Mouse (Mus musculus): ENCODE measurements around the gene Ccnc.

GRCm38 (mm10) chr4:21680971-21681370 lies 46.5 kb upstream of the Ccnc start:
- TF ChIP-seq CTCF (IDR thresholded peaks at IDR 0.05; ENCODE audit: borderline replicate concordance, insufficient read depth, low read depth, low read length) (no peak), POLR2A (IDR thresholded peaks at IDR 0.05; ENCODE audit: borderline replicate concordance, insufficient read depth, low read length) (no peak)
